Mouse (Mus musculus): ENCODE results near the gene Apobec1. TPM values are rescaled to one million over a fixed set of nuclear protein-coding genes. Genes with fewer than 3 reads are reported as not detected.
"Not testable (repeated sequence)": the region's sequence is repeated elsewhere in the genome, so short reads cannot be mapped to it uniquely, and the experiment has no call there.

Apobec1 gene
- total RNA-seq, 2 experiments from 2014 or later: 1.5 to 2.4 TPM

GRCm38 (mm10) chr6:122607700-122608099 is 5.5 kb upstream of the Apobec1 start:
- intact Hi-C loops (cut with DNase I): no loop called here
- no peak for DNase-seq (ENCODE audit: low spot score in 2 of 2)

GRCm38 (mm10) chr6:122606661-122607060 is 4.4 kb upstream of the Apobec1 start:
- DNase-seq (ENCODE audit: low spot score in 2 of 2): no peak
- intact Hi-C loops (cut with DNase I): no loop called here

GRCm38 (mm10) chr6:122605483-122605882 is 3.2 kb upstream of the Apobec1 start:
- no peak for DNase-seq (ENCODE audit: low spot score in 2 of 2)
- intact Hi-C loops (cut with DNase I): no loop called here

GRCm38 (mm10) chr6:122604260-122604659 is 2.0 kb upstream of the Apobec1 start:
- DNase-seq (ENCODE audit: low spot score in 2 of 2): no peak
- intact Hi-C loops (cut with DNase I): no loop called here

- intact Hi-C loops (cut with DNase I): no loop called here
- DNase-seq (ENCODE audit: low spot score in 2 of 2): no peak
Measured at GRCm38 (mm10) chr6:122602992-122603322, 713 bp upstream of the Apobec1 start.

- intact Hi-C loops (cut with DNase I): no loop called here
- no peak for DNase-seq (ENCODE audit: low spot score in 2 of 2)
Measured at GRCm38 (mm10) chr6:122601615-122602014, 629 bp downstream of the Apobec1 start.

- no peak for DNase-seq (ENCODE audit: low spot score in 2 of 2)
- intact Hi-C loops (cut with DNase I): no loop called here
Measured at GRCm38 (mm10) chr6:122601031-122601430, 1.2 kb downstream of the Apobec1 start.

GRCm38 (mm10) chr6:122600066-122600646 is 2.1 kb downstream of the Apobec1 start:
- intact Hi-C loops (cut with DNase I): no loop called here
- DNase-seq (ENCODE audit: low spot score in 2 of 2): no peak

- intact Hi-C loops (cut with DNase I): loop anchor here (5.0 kb wide), 1 partner anchor 33 kb away; no protein-coding TSS in a partner anchor
- DNase-seq (ENCODE audit: low spot score in 2 of 2): no peak
Measured at GRCm38 (mm10) chr6:122599054-122599737, 3.0 kb downstream of the Apobec1 start.

- no peak for DNase-seq (ENCODE audit: low spot score in 2 of 2)
- intact Hi-C loops (cut with DNase I): loop anchor here (5.0 kb wide), 1 partner anchor 34 kb away; no protein-coding TSS in a partner anchor
Measured at GRCm38 (mm10) chr6:122598436-122598835, 3.8 kb downstream of the Apobec1 start.

- intact Hi-C loops (cut with DNase I): loop anchor here (5.0 kb wide), 1 partner anchor 34 kb away; no protein-coding TSS in a partner anchor
- no peak for DNase-seq (ENCODE audit: low spot score in 2 of 2)
Measured at GRCm38 (mm10) chr6:122598014-122598413, 4.2 kb downstream of the Apobec1 start.

GRCm38 (mm10) chr6:122596608-122597007 is 5.6 kb downstream of the Apobec1 start:
- DNase-seq (ENCODE audit: low spot score in 2 of 2): no peak
- intact Hi-C loops (cut with DNase I): loop anchor here (5.0 kb wide), 1 partner anchor 36 kb away; no protein-coding TSS in a partner anchor

GRCm38 (mm10) chr6:122595637-122596036 is 6.6 kb downstream of the Apobec1 start:
- DNase-seq (ENCODE audit: low spot score in 2 of 2): peak; percentile 34 to 49
- intact Hi-C loops (cut with DNase I): loop anchor here (5.0 kb wide), 1 partner anchor 37 kb away; no protein-coding TSS in a partner anchor

GRCm38 (mm10) chr6:122592905-122593304 is 9.3 kb downstream of the Apobec1 start:
- intact Hi-C loops (cut with DNase I): no loop called here
- DNase-seq (ENCODE audit: low spot score in 2 of 2): no peak

- DNase-seq (ENCODE audit: low spot score in 2 of 2): no peak
- intact Hi-C loops (cut with DNase I): no loop called here
Measured at GRCm38 (mm10) chr6:122591027-122591758, 11.1 kb downstream of the Apobec1 start.

GRCm38 (mm10) chr6:122579086-122579485 is 23.2 kb downstream of the Apobec1 start:
- intact Hi-C loops (cut with DNase I): no loop called here
- DNase-seq (ENCODE audit: low spot score in 2 of 2): no peak

- intact Hi-C loops (cut with DNase I): no loop called here
- DNase-seq (ENCODE audit: low spot score in 2 of 2): no peak
Measured at GRCm38 (mm10) chr6:122577030-122577429, 25.2 kb downstream of the Apobec1 start.

- intact Hi-C loops (cut with DNase I); DNase-seq (ENCODE audit: low spot score in 2 of 2): not testable (repeated sequence)
Measured at GRCm38 (mm10) chr6:122575037-122575436, 27.2 kb downstream of the Apobec1 start.

GRCm38 (mm10) chr6:122571617-122571959 is 30.7 kb downstream of the Apobec1 start:
- DNase-seq (ENCODE audit: low spot score in 2 of 2): peak in 1 of 2 experiments; percentile 26

More at GRCm38 (mm10) chr6:122571617-122571959, 30.7 kb downstream of the Apobec1 start:
- intact Hi-C loops (cut with DNase I): no loop called here

Data from left cerebral cortex, postnatal 14 days (tissue).